Mouse (Mus musculus) brain, embryonic 14.5 days (tissue): ENCODE measurements around the gene Nfkbie. TPM values are rescaled to one million over a fixed set of nuclear protein-coding genes. Genes with fewer than 3 reads are reported as not detected.

Source experiments
- DNase-seq: peaks from one replicate; pipeline ENCODE4 v3.0.0-alpha.2; 2011; ENCODE audit warnings: low read depth
- CTCF ChIP-seq: fragments of 200-500 bp; IDR thresholded peaks from 2 replicates; pipeline ENCODE4 v1.5.1; 2012; ENCODE audit warnings: inconsistent platforms, mild to moderate bottlenecking, moderate library complexity, borderline replicate concordance; ENCODE audit not compliant: insufficient read depth, insufficient read length; ENCODE audit errors: extremely low read depth
- POLR2A ChIP-seq: fragments of 200-500 bp; IDR thresholded peaks from 2 replicates; pipeline ENCODE4 v1.6.1; 2012; ENCODE audit warnings: mild to moderate bottlenecking, inconsistent platforms, borderline replicate concordance; ENCODE audit not compliant: poor library complexity, insufficient read depth, insufficient read length, severe bottlenecking; ENCODE audit errors: extremely low read depth
- polyA plus RNA-seq: library from polyadenylated mRNA; depleted of rRNA; stranded (reverse); fragments of >200 nt; gene quantifications from 2 replicates; pipeline ENCODE4 v1.2.3, GENCODE M21; 2012

The Nfkbie gene
- polyA plus RNA-seq, 1 experiment: 3.4 TPM

- TF ChIP-seq CTCF (no peak), POLR2A (no peak)
- no peak for DNase-seq
Measured at GRCm38 (mm10) chr17:45524961-45525360, 30.5 kb upstream of the Nfkbie start.

- TF ChIP-seq CTCF: no peak
- TF ChIP-seq POLR2A: no peak
- DNase-seq: no peak
Measured at GRCm38 (mm10) chr17:45526571-45526970, 28.9 kb upstream of the Nfkbie start.

GRCm38 (mm10) chr17:45530346-45530782, 25.1 kb upstream of the Nfkbie start:
- peak; percentile 84 for DNase-seq
- TF ChIP-seq CTCF: 0 out of 2 replicates have a peak, but pooled peaks have one; percentile 5
- no peak for TF ChIP-seq POLR2A

- TF ChIP-seq POLR2A: no peak
- TF ChIP-seq CTCF: no peak
- no peak for DNase-seq
Measured at GRCm38 (mm10) chr17:45532896-45533295, 22.6 kb upstream of the Nfkbie start.

- no peak for TF ChIP-seq CTCF
- TF ChIP-seq POLR2A: no peak
- DNase-seq: no peak
Measured at GRCm38 (mm10) chr17:45536264-45536663, 19.2 kb upstream of the Nfkbie start.

- no peak for DNase-seq
- TF ChIP-seq CTCF (no peak), POLR2A (no peak)
Measured at GRCm38 (mm10) chr17:45538394-45538793, 17.1 kb upstream of the Nfkbie start.

- DNase-seq: no peak
- TF ChIP-seq POLR2A (no peak), CTCF (no peak)
Measured at GRCm38 (mm10) chr17:45539664-45540063, 15.8 kb upstream of the Nfkbie start.

- DNase-seq: no peak
- TF ChIP-seq POLR2A: no peak
- TF ChIP-seq CTCF: no peak
Measured at GRCm38 (mm10) chr17:45542129-45542528, 13.4 kb upstream of the Nfkbie start.

- TF ChIP-seq POLR2A: no peak
- TF ChIP-seq CTCF: no peak
Measured at GRCm38 (mm10) chr17:45542705-45543104, 12.8 kb upstream of the Nfkbie start.

GRCm38 (mm10) chr17:45543115-45543514, 12.4 kb upstream of the Nfkbie start:
- TF ChIP-seq CTCF (no peak), POLR2A (no peak)
- DNase-seq: no peak

More at GRCm38 (mm10) chr17:45542705-45543104, 12.8 kb upstream of the Nfkbie start:
- no peak for DNase-seq

GRCm38 (mm10) chr17:45544001-45544872, 11.3 kb upstream of the Nfkbie start:
- TF ChIP-seq POLR2A: no peak
- DNase-seq: peak; percentile 73

GRCm38 (mm10) chr17:45544873-45545277, 10.6 kb upstream of the Nfkbie start:
- no peak for DNase-seq
- no peak for TF ChIP-seq POLR2A

- TF ChIP-seq POLR2A (no peak), CTCF (no peak)
- DNase-seq: no peak
Measured at GRCm38 (mm10) chr17:45545278-45545961, 10.1 kb upstream of the Nfkbie start.
